In the genomic region with DNA sequence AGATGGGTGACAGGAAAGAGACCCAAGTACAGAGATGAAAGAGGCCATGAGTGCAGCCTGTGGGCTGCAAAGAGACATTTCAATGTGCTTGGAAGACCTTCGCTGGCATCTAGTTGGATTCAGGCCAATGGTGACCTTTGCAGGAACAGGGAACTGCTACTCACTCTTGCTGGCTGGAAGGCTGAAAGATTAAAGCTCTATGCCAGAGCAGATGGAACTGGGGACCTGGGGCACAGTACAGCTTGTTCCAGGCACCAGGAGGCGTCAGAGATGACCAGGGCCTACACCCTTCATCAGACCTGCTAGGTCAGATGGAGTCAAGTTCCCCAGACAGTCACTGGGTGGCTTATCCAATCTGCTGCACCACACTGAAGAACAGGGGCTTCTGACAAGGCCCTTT, we compare ENCODE assay signal across 12 mouse cellular contexts. TPM values are rescaled to one million over a fixed set of nuclear protein-coding genes. Genes with fewer than 3 reads are reported as not detected.
DNase-seq lines count a peak whose midpoint lies in the region; ATAC-seq and TF ChIP-seq lines count a peak whose summit lies in the region.
"Had no signal": no experiment of that assay in that cellular context is flagged by ENCODE, and none has a peak within 500 bp of the region (broad histone marks: within the 10 kb centered on the region; RNA-seq: fewer than 3 reads in every experiment).

No protein-coding gene starts in this region.

- H3K36me3 ChIP-seq in heart, adult 2 months (ENCODE audit: control insufficient read depth, insufficient read depth, low read length): no peaks in the 10 kb centered on the region
- peaks cover 87% of the 10 kb centered on the region for H3K36me3 ChIP-seq in kidney, embryonic 15.5 days
- H3K36me3 ChIP-seq in liver, embryonic 12.5 days: peaks cover 85% of the 10 kb centered on the region

- no peak for TF ChIP-seq CTCF in heart, adult 2 months (IDR thresholded peaks at IDR 0.05)

- TF ChIP-seq EP300 in heart, adult 2 months (IDR thresholded peaks at IDR 0.05; ENCODE audit: insufficient read depth, low read depth, low read length): peak; percentile 98

- 63% methylated on average over 2 of the region's 2 CpGs for WGBS in heart, adult 2 months
- WGBS in kidney, embryonic 15.5 days: 89% methylated on average over 2 of the region's 2 CpGs
- WGBS in liver, embryonic 12.5 days (ENCODE audit: insufficient replicate concordance): 73% methylated on average over 2 of the region's 2 CpGs

- peak in 1 of 2 experiments; percentile 44 for DNase-seq in heart, adult 2 months
- no peak for DNase-seq in heart, postnatal 25 days (ENCODE audit: low spot score)
- DNase-seq in adrenal gland, adult 18-20 months (ENCODE audit: low spot score in 2 of 2): peak; percentile 38 to 55
- peak; percentile 47 to 57 for DNase-seq in cerebellum, postnatal 14 days
- peak; percentile 63 for DNase-seq in heart, postnatal 4 days
- DNase-seq: lung, postnatal 14 days had no signal

- ATAC-seq in kidney, embryonic 15.5 days (replicated peaks; ENCODE audit: low FRiP score): no peak
- ATAC-seq in erythroblast, adult 5-6 weeks (replicated peaks; ENCODE audit: low FRiP score, poor library complexity, severe bottlenecking): no peak
- ATAC-seq in liver, embryonic 12.5 days: no peak
- ATAC-seq: CD4-positive, CD25-positive, alpha-beta regulatory T cell, adult 4 months; midbrain, embryonic 15.5 days had no signal

- no peaks in the 10 kb centered on the region for H3K4me1 ChIP-seq in heart, adult 2 months (ENCODE audit: control insufficient read depth, insufficient read depth, low read length)
- H3K4me1 ChIP-seq in kidney, embryonic 15.5 days: no peaks in the 10 kb centered on the region
- H3K4me1 ChIP-seq in liver, embryonic 12.5 days: no peaks in the 10 kb centered on the region
- H3K4me1 ChIP-seq: limb, embryonic 12.5 days; midbrain, embryonic 15.5 days had no signal

- intact Hi-C loops in heart, adult 2 months (cut with DNase I): no loop called here
- intact Hi-C loops in heart, postnatal 25 days (cut with DNase I): no loop called here

- H3K4me3 ChIP-seq in heart, adult 2 months: no peak overlapping the region
- no peak overlapping the region for H3K4me3 ChIP-seq in kidney, embryonic 15.5 days (replicated peaks)
- H3K4me3 ChIP-seq in liver, embryonic 12.5 days: no peak overlapping the region
- H3K4me3 ChIP-seq: limb, embryonic 12.5 days; midbrain, embryonic 15.5 days had no signal

- H3K27me3 ChIP-seq in heart, adult 2 months (ENCODE audit: control insufficient read depth, insufficient read depth, low read length): no peaks in the 10 kb centered on the region
- H3K27me3 ChIP-seq in kidney, embryonic 15.5 days: no peaks in the 10 kb centered on the region
- H3K27me3 ChIP-seq in liver, embryonic 12.5 days (replicated peaks): no peaks in the 10 kb centered on the region
- H3K27me3 ChIP-seq: limb, embryonic 12.5 days; midbrain, embryonic 15.5 days had no signal

- no peaks in the 10 kb centered on the region for H3K9me3 ChIP-seq in kidney, embryonic 15.5 days (replicated peaks)
- no peaks in the 10 kb centered on the region for H3K9me3 ChIP-seq in liver, embryonic 12.5 days (replicated peaks)
- H3K9me3 ChIP-seq: limb, embryonic 12.5 days; midbrain, embryonic 15.5 days had no signal

- no peaks in the 10 kb centered on the region for H3K79me2 ChIP-seq in heart, adult 2 months (replicated peaks; ENCODE audit: control insufficient read depth, insufficient read depth, low read length)

- peak overlapping the region; percentile 73 for H3K27ac ChIP-seq in heart, adult 2 months
- H3K27ac ChIP-seq in kidney, embryonic 15.5 days: no peak overlapping the region
- no peak overlapping the region for H3K27ac ChIP-seq in liver, embryonic 12.5 days
- H3K27ac ChIP-seq: limb, embryonic 12.5 days; midbrain, embryonic 15.5 days had no signal

- no peak overlapping the region for H3K4me2 ChIP-seq in kidney, embryonic 15.5 days
- H3K4me2 ChIP-seq in liver, embryonic 12.5 days: no peak overlapping the region
- H3K4me2 ChIP-seq: limb, embryonic 12.5 days; midbrain, embryonic 15.5 days had no signal

- TF ChIP-seq POLR2A in heart, adult 2 months (IDR thresholded peaks at IDR 0.05; ENCODE audit: insufficient read depth, low read depth, low read length): 0 out of 2 replicates have a peak, but pooled peaks have one; percentile 20

- H3K9ac ChIP-seq in heart, adult 2 months (ENCODE audit: low read depth, low read length): no peak overlapping the region
- no peak overlapping the region for H3K9ac ChIP-seq in kidney, embryonic 15.5 days
- no peak overlapping the region for H3K9ac ChIP-seq in liver, embryonic 12.5 days
- H3K9ac ChIP-seq: limb, embryonic 12.5 days; midbrain, embryonic 15.5 days had no signal

RNA-seq across cellular contexts. Expression of gene Map1lc3a, which starts 17.3 kb away (rescaled TPM):
- total RNA-seq in heart, adult 2 months (2021): 100 to 1,000 TPM; 713 to 821 TPM
- 933 and 1,030 TPM in 2 replicates for polyA plus RNA-seq in heart, adult 2 months (2012; rRNA removed)
- total RNA-seq in heart, postnatal 25 days (2021): 100 to 1,000 TPM; 712 to 776 TPM
- 100 to 1,000 TPM; 390 to 903 TPM for total RNA-seq in adrenal gland, adult 18-20 months (2021)
- 100 to 1,000 TPM; 410 to 462 TPM for total RNA-seq in heart, postnatal 4 days (2021)
- 136 and 154 TPM in 2 replicates for polyA plus RNA-seq in kidney, embryonic 15.5 days (2015; fragmentation: Nextera tagmentation; extraction: Ambion mirVana)
- total RNA-seq in erythroblast, adult 5-6 weeks (2015; ENCODE audit: low replicate concordance): 0.77 TPM in 1 of 2 replicates, not detected in the other
- total RNA-seq in erythroblast, adult 5-6 weeks (2017; ENCODE audit: low replicate concordance): 0.34 and 2.9 TPM in 2 replicates
- polyA plus RNA-seq in liver, embryonic 12.5 days (2016; fragmentation: Nextera tagmentation; extraction: Ambion mirVana): 27.4 and 28.9 TPM in 2 replicates

RNA-seq across cellular contexts. Expression of gene Dynlrb1, which starts 57.0 kb away (rescaled TPM):
- total RNA-seq in heart, adult 2 months (2021): 100 to 1,000 TPM; 163 to 165 TPM
- 359 and 543 TPM in 2 replicates for polyA plus RNA-seq in heart, adult 2 months (2012; rRNA removed)
- total RNA-seq in heart, postnatal 25 days (2021): 100 to 1,000 TPM; 162 to 183 TPM
- total RNA-seq in adrenal gland, adult 18-20 months (2021): 100 to 1,000 TPM; 276 to 369 TPM
- 100 to 1,000 TPM; 211 to 218 TPM for total RNA-seq in heart, postnatal 4 days (2021)
- 371 and 388 TPM in 2 replicates for polyA plus RNA-seq in kidney, embryonic 15.5 days (2015; fragmentation: Nextera tagmentation; extraction: Ambion mirVana)
- 83.8 and 114 TPM in 2 replicates for total RNA-seq in erythroblast, adult 5-6 weeks (2015; ENCODE audit: low replicate concordance)
- 25.0 and 51.9 TPM in 2 replicates for total RNA-seq in erythroblast, adult 5-6 weeks (2017; ENCODE audit: low replicate concordance)
- polyA plus RNA-seq in liver, embryonic 12.5 days (2016; fragmentation: Nextera tagmentation; extraction: Ambion mirVana): 152 and 160 TPM in 2 replicates

Comparison
In these comparisons a context has a peak if more than half of its experiments do, and no peak if none do; other contexts are left out.
1. RNA of gene Map1lc3a, which starts 17.3 kb away (total RNA-seq): 390 to 903 TPM in adrenal gland, adult 18-20 months, 713 to 821 TPM in heart, adult 2 months, 712 to 776 TPM in heart, postnatal 25 days and 410 to 462 TPM in heart, postnatal 4 days; 0.34 to 2.9 TPM in erythroblast, adult 5-6 weeks; every median in the first group is over 10 times any median in the second.